Mouse (Mus musculus): ENCODE data around the gene Fam49a. TPM values are rescaled to one million over a fixed set of nuclear protein-coding genes. Genes with fewer than 3 reads are reported as not detected.
A peak's percentile ranks its signal among the peaks of the same experiment; 100 is the strongest.
"Not testable (repeated sequence)": the region's sequence is repeated elsewhere in the genome, so short reads cannot be mapped to it uniquely, and the experiment has no call there.

The Fam49a gene
- polyA plus RNA-seq, 1 experiment from 2014 or later = 186 TPM

DNA sequence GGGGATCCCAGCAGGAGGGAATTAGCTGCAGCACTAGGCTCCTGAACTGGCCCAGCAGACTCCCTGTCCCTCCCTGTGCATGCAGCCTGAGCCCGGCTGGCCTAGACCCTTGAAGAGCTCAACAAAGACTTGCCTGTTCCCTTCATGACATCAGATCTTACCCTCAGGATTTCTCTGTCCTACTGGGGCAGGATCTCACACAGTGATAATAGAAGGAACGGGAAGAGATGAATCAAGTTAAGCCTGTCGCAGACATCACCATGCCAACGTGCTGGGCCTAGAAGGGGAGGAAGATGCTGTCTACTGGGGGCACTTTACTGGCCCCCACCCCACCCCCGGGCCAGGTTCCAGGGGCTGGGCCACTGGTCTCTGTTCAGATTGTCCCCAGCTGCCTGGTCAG is 53.1 kb downstream of the Fam49a start:
- ATAC-seq = peak; percentile 47
- 0 out of 2 replicates have a peak overlapping the region, but pooled peaks have one; percentile 6 for H3K27ac ChIP-seq (ENCODE audit: low read length)
- 11% methylated on average over 5 of the region's 5 CpGs for WGBS

DNA sequence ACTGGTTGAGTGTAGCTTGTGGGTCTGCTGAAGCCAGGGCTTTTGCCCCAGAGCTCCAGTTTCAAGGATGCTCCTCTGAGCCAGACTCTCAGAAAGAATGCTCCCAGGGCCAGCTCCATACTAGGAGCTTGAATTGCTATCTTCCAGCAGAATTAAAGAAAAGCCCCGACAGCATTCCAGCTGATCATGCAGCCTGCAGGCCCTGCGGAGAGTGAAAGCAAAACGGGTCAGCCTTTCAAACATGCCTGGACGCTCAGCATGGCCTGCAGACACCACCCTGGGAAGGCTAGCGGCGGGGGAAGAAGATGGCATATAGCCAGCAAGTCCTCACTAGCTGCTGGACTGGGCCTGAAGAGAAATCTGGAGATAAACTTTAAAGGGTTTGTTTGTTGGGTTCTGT is 55.0 kb downstream of the Fam49a start:
- peaks cover 42% of the 10 kb centered on the region for H3K4me1 ChIP-seq (replicated peaks; ENCODE audit: control insufficient read depth, insufficient read depth, low read length)
- no peak overlapping the region for H3K4me2 ChIP-seq (ENCODE audit: low read length)
- no peaks in the 10 kb centered on the region for H3K9me3 ChIP-seq (ENCODE audit: control insufficient read depth, low read length)
- 26% methylated on average over 6 of the region's 6 CpGs for WGBS
- H3K27ac ChIP-seq (ENCODE audit: low read length) = peak overlapping the region; percentile 49
- 0 out of 2 replicates have a peak overlapping the region, but pooled peaks have one; percentile 5 for H3K9ac ChIP-seq (replicated peaks; ENCODE audit: low read depth, low read length)
- H3K27me3 ChIP-seq (replicated peaks; ENCODE audit: control insufficient read depth, insufficient read depth, low read length) = no peaks in the 10 kb centered on the region
- ATAC-seq = no peak
- H3K4me3 ChIP-seq (replicated peaks; ENCODE audit: low read length) = no peak overlapping the region
- H3K36me3 ChIP-seq (ENCODE audit: control insufficient read depth, insufficient read depth) = no peaks in the 10 kb centered on the region

More for the DNA sequence above, 53.1 kb downstream of the Fam49a start:
- H3K27me3 ChIP-seq (replicated peaks; ENCODE audit: control insufficient read depth, insufficient read depth, low read length) = no peaks in the 10 kb centered on the region
- H3K4me1 ChIP-seq (replicated peaks; ENCODE audit: control insufficient read depth, insufficient read depth, low read length) = peaks cover 32% of the 10 kb centered on the region
- H3K9ac ChIP-seq (replicated peaks; ENCODE audit: low read depth, low read length) = peak overlapping the region; percentile 23; the same call in 1 of the 2 replicates
- H3K4me2 ChIP-seq (ENCODE audit: low read length) = no peak overlapping the region
- H3K9me3 ChIP-seq (ENCODE audit: control insufficient read depth, low read length) = no peaks in the 10 kb centered on the region
- no peak overlapping the region for H3K4me3 ChIP-seq (replicated peaks; ENCODE audit: low read length)
- no peaks in the 10 kb centered on the region for H3K36me3 ChIP-seq (ENCODE audit: control insufficient read depth, insufficient read depth)

- Histone ChIP-seq H3K27ac (ENCODE audit: low read length) (peak overlapping the region; percentile 41), H3K9ac (replicated peaks; ENCODE audit: low read depth, low read length) (no peak overlapping the region)
- WGBS = 67% methylated on average over 7 of the region's 7 CpGs
Measured at GRCm38 (mm10) chr12:12317606-12318005, 55.7 kb downstream of the Fam49a start.

GRCm38 (mm10) chr12:12318140-12318734 is 56.3 kb downstream of the Fam49a start:
- Histone ChIP-seq H3K36me3 (ENCODE audit: control insufficient read depth, insufficient read depth) (no peaks in the 10 kb centered on the region), H3K4me1 (replicated peaks; ENCODE audit: control insufficient read depth, insufficient read depth, low read length) (peaks cover 44% of the 10 kb centered on the region), H3K27ac (ENCODE audit: low read length) (peak overlapping the region; percentile 41), H3K9me3 (ENCODE audit: control insufficient read depth, low read length) (no peaks in the 10 kb centered on the region), H3K27me3 (replicated peaks; ENCODE audit: control insufficient read depth, insufficient read depth, low read length) (no peaks in the 10 kb centered on the region), H3K4me2 (ENCODE audit: low read length) (no peak overlapping the region), H3K9ac (replicated peaks; ENCODE audit: low read depth, low read length) (no peak overlapping the region), H3K4me3 (replicated peaks; ENCODE audit: low read length) (no peak overlapping the region)
- ATAC-seq = peak; percentile 22
- 4% methylated on average over 6 of the region's 6 CpGs for WGBS

More at GRCm38 (mm10) chr12:12317606-12318005, 55.7 kb downstream of the Fam49a start:
- no peaks in the 10 kb centered on the region for H3K27me3 ChIP-seq (replicated peaks; ENCODE audit: control insufficient read depth, insufficient read depth, low read length)
- no peak overlapping the region for H3K4me3 ChIP-seq (replicated peaks; ENCODE audit: low read length)
- no peak for ATAC-seq
- peaks cover 42% of the 10 kb centered on the region for H3K4me1 ChIP-seq (replicated peaks; ENCODE audit: control insufficient read depth, insufficient read depth, low read length)
- no peaks in the 10 kb centered on the region for H3K36me3 ChIP-seq (ENCODE audit: control insufficient read depth, insufficient read depth)
- no peak overlapping the region for H3K4me2 ChIP-seq (ENCODE audit: low read length)
- H3K9me3 ChIP-seq (ENCODE audit: control insufficient read depth, low read length) = no peaks in the 10 kb centered on the region

GRCm38 (mm10) chr12:12320693-12321092 is 58.8 kb downstream of the Fam49a start:
- H3K9ac ChIP-seq (replicated peaks; ENCODE audit: low read depth, low read length) = no peak overlapping the region
- H3K27me3 ChIP-seq (replicated peaks; ENCODE audit: control insufficient read depth, insufficient read depth, low read length) = no peaks in the 10 kb centered on the region
- ATAC-seq = no peak
- no peaks in the 10 kb centered on the region for H3K36me3 ChIP-seq (ENCODE audit: control insufficient read depth, insufficient read depth)
- H3K4me1 ChIP-seq (replicated peaks; ENCODE audit: control insufficient read depth, insufficient read depth, low read length) = peaks cover 40% of the 10 kb centered on the region
- H3K27ac ChIP-seq (ENCODE audit: low read length) = peak overlapping the region; percentile 52; the same call in 1 of the 2 replicates
- WGBS = 91% methylated on average over 2 of the region's 2 CpGs
- H3K4me3 ChIP-seq (replicated peaks; ENCODE audit: low read length) = no peak overlapping the region
- no peak overlapping the region for H3K4me2 ChIP-seq (ENCODE audit: low read length)
- no peaks in the 10 kb centered on the region for H3K9me3 ChIP-seq (ENCODE audit: control insufficient read depth, low read length)

DNA sequence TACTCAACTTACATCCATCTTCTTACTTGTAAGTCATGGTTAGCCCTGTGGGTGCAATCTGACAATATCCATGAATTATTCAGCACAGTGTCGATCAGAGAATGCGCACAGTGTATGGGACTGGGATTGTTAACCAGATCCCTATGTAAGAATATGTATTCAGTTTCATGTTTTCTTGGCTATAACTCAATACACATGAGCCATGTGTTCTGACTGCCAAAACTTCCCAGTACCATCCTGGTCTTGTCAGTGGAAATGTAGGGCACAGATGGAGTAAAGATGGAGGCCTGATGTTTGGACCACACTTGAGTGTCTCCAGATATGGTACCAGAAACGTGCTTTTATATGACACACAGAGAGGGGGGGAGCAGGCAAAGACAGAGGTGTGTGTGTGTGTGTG is 59.2 kb downstream of the Fam49a start:
- Histone ChIP-seq H3K4me3 (replicated peaks; ENCODE audit: low read length) (no peak overlapping the region), H3K9me3 (ENCODE audit: control insufficient read depth, low read length) (no peaks in the 10 kb centered on the region), H3K27ac (ENCODE audit: low read length) (peak overlapping the region; percentile 52), H3K36me3 (ENCODE audit: control insufficient read depth, insufficient read depth) (no peaks in the 10 kb centered on the region), H3K27me3 (replicated peaks; ENCODE audit: control insufficient read depth, insufficient read depth, low read length) (no peaks in the 10 kb centered on the region), H3K4me2 (ENCODE audit: low read length) (no peak overlapping the region), H3K9ac (replicated peaks; ENCODE audit: low read depth, low read length) (no peak overlapping the region), H3K4me1 (replicated peaks; ENCODE audit: control insufficient read depth, insufficient read depth, low read length) (peaks cover 40% of the 10 kb centered on the region)
- WGBS = 56% methylated on average over 3 of the region's 3 CpGs
- ATAC-seq = peak; percentile 47

GRCm38 (mm10) chr12:12323084-12323483 is 61.1 kb downstream of the Fam49a start:
- H3K4me1 ChIP-seq (replicated peaks; ENCODE audit: control insufficient read depth, insufficient read depth, low read length) = peaks cover 27% of the 10 kb centered on the region
- no peaks in the 10 kb centered on the region for H3K36me3 ChIP-seq (ENCODE audit: control insufficient read depth, insufficient read depth)
- no peak overlapping the region for H3K9ac ChIP-seq (replicated peaks; ENCODE audit: low read depth, low read length)
- no peaks in the 10 kb centered on the region for H3K27me3 ChIP-seq (replicated peaks; ENCODE audit: control insufficient read depth, insufficient read depth, low read length)
- no peak overlapping the region; the same call in 1 of the 2 replicates for H3K27ac ChIP-seq (ENCODE audit: low read length)
- H3K9me3 ChIP-seq (ENCODE audit: control insufficient read depth, low read length) = no peaks in the 10 kb centered on the region
- no peak overlapping the region for H3K4me3 ChIP-seq (replicated peaks; ENCODE audit: low read length)
- no peak overlapping the region for H3K4me2 ChIP-seq (ENCODE audit: low read length)
- WGBS = 78% methylated on average over 5 of the region's 5 CpGs
- ATAC-seq = peak; percentile 2; the same call in 1 of the 2 replicates

- peak overlapping the region; percentile 45 for H3K4me2 ChIP-seq (ENCODE audit: low read length)
- peak overlapping the region; percentile 29 for H3K4me3 ChIP-seq (replicated peaks; ENCODE audit: low read length)
- H3K27me3 ChIP-seq (replicated peaks; ENCODE audit: control insufficient read depth, insufficient read depth, low read length) = no peaks in the 10 kb centered on the region
- peak; percentile 87 for ATAC-seq
- H3K4me1 ChIP-seq (replicated peaks; ENCODE audit: control insufficient read depth, insufficient read depth, low read length) = peaks cover 27% of the 10 kb centered on the region
- no peaks in the 10 kb centered on the region for H3K36me3 ChIP-seq (ENCODE audit: control insufficient read depth, insufficient read depth)
- peak overlapping the region; percentile 87 for H3K27ac ChIP-seq (ENCODE audit: low read length)
- H3K9me3 ChIP-seq (ENCODE audit: control insufficient read depth, low read length) = no peaks in the 10 kb centered on the region
- WGBS = 6% methylated on average over 18 of the region's 18 CpGs
- peak overlapping the region; percentile 52 for H3K9ac ChIP-seq (replicated peaks; ENCODE audit: low read depth, low read length)
Measured at GRCm38 (mm10) chr12:12323616-12324223, 61.8 kb downstream of the Fam49a start.

DNA sequence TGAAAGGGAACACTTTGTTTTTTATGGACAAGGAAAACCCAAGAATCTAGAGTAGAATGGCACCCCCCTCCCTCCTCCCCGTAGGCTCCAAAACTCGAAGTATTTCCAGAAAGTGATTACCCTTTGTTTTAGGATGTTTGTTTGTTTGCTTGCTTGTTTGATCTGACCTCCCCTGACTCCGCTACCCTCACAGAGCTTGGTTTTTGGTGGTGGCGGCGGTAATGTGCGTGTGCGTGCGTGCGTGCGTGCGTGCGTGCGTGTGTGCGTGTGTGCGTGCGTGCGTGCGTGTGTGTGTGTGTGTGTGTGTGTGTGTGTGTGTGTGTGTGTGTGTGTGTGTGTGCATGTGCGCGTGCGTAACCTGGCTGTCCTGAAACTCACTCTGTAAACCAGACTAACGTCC is 62.3 kb downstream of the Fam49a start:
- 87% methylated on average over 16 of the region's 22 CpGs for WGBS
- ATAC-seq; H3K4me3 ChIP-seq (replicated peaks; ENCODE audit: low read length); H3K9me3 ChIP-seq (ENCODE audit: control insufficient read depth, low read length); H3K9ac ChIP-seq (replicated peaks; ENCODE audit: low read depth, low read length); H3K27me3 ChIP-seq (replicated peaks; ENCODE audit: control insufficient read depth, insufficient read depth, low read length); H3K36me3 ChIP-seq (ENCODE audit: control insufficient read depth, insufficient read depth): not testable (repeated sequence)
- peak overlapping the region; percentile 45; the same call in 1 of the 2 replicates for H3K4me2 ChIP-seq (ENCODE audit: low read length)
- H3K4me1 ChIP-seq (replicated peaks; ENCODE audit: control insufficient read depth, insufficient read depth, low read length) = peaks cover 27% of the 10 kb centered on the region
- peak overlapping the region; percentile 87; the same call in 1 of the 2 replicates for H3K27ac ChIP-seq (ENCODE audit: low read length)
